Mouse (Mus musculus) MN1 (cell line): Measurements from ENCODE around the gene Slc39a11.

Experiments used
- DNase-seq: peaks from one replicate; pipeline ENCODE4 v3.0.0-alpha.2; 2016; ENCODE audit warnings: low spot score

The Slc39a11 gene

DNA sequence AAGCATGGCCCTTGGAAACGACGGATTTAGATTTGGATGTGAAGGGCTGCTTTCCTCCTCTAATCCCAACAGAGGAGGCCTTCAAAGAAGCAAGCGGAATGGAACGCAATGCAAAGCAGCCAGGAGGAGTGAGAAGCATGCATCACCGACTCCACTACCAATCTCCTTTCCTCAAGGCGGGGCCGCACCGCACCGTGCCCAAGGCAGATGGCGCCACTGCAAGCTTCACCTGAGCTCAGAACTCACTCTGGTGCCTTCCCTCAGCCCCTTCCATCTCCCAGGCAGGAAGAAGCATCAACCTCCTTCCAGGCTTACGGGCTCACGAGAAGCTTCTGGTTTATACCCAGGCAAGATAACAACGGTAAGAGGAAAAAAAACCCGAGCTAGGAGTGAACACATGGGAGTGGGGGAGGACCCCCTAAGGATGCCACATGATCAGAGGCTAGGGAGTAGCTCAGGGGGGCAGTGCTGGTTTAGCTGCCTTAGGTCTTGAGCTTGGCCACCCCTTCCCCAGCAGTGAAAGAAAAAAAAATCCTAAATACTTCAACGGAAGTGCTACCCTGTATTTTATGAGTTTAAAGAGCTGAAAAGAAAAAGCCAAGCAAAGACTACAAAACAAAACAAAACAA is 191.2 kb downstream of the Slc39a11 start:
- DNase-seq = no peak

DNA sequence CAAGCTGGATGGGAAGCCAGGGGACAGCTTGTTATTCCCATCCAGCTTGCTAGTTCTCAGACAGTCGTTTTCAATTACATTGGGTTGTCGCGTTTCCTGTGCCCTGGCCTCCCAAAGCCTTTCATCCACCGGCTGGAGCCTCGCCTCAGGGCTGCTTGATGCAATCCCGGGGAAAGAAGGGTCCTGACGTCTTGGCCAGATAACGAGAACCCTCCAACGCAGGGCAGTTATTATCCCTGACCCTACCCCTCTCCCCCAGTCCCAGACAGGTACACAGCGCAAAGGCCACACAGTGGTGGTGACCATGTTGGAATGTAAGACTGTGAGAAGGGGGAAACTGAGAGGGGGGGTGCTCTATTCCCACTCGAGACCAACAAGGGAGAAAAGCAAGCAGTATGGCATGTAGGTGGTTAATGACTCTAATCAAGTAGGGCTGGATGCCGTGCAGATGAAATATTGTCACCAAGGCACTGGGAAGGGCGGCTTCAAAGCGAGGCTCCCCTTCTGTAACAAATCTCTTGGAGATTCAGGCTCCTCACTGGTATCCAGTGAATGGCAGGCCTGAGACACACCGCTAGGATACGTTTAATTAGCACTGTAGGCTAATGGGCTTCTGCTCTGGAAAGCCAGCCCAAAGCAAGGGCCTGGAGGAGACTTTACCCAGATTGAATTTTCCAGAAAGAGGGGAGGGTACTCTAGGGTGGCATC is 196.9 kb downstream of the Slc39a11 start:
- peak; percentile 54 for DNase-seq

DNA sequence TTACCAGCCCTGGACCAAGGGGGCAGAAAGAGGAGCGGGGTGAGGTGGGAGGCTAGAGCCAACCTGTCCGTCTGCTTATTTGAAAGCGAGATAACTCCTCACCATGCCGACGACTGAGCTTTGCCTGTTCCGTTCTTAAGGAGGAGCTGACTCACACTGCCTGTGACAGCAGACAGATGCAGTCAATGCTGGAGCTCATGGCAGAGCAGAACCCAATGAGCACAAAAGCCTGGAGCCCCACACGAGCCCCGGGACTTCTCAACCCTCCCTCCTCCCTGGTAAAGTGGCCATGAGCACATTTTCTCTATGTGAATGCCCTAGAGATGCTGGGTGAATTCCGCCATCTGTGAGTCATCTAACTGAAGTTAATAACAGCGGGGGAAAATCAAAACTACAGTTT is 198.6 kb downstream of the Slc39a11 start:
- peak; percentile 71 for DNase-seq

DNA sequence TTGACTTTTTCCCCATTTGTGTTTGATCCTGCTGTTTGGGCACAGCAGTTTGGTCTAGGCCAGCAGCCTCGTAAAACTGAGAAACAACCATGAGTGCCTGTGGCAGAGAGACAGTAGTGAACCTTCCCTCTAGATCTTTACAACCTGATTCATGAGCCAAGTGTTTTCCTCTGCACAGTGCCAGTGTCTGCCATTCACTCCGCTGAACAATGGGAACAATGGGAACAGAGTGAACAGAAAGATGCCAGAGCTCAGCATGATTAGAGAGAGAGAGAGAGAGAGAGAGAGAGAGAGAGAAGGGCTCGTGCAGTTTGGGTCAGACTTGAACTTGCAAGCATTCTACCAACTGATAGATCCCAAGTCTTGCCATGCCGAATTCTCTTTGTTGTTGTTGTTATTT is 199.2 kb downstream of the Slc39a11 start:
- no peak for DNase-seq

DNA sequence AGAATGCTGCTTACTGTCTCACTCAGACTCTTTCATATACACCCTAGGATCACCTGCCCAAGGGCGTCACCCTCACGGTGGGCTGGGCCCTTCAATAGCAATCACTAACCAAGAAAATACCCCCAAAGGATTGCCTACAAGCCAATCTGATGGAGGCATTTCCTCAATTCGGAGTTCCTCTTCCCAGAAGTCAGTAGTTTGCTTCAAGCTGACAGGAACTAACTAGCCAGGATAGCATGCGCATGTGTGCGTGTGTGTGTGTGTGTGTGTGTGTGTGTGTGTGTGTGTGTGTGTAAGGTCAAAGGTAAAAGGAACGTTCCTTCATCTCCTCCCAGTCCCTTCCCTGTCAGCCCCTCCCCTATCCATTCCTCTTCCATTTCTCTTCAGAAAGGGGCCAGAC is 199.9 kb downstream of the Slc39a11 start:
- no peak for DNase-seq

DNA sequence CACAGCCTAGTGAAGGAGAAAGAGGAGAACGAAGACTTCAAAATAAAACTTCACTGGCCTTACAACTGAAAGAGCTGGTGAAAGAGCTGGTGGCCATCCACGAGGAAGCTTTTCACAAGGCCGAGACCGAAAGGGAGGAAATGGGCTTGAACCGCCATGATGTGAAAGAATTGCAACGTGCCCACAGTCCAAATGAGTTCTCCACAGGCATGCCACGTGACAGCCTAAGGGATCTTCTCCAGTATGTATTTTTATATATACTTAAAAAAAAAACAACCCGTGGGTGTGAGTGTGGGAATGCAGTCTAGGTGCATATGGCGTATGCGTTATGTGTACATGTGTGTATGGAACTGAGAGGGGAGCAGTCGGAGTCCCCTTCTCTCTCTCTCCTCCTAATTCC is 207.8 kb downstream of the Slc39a11 start:
- DNase-seq = no peak

DNA sequence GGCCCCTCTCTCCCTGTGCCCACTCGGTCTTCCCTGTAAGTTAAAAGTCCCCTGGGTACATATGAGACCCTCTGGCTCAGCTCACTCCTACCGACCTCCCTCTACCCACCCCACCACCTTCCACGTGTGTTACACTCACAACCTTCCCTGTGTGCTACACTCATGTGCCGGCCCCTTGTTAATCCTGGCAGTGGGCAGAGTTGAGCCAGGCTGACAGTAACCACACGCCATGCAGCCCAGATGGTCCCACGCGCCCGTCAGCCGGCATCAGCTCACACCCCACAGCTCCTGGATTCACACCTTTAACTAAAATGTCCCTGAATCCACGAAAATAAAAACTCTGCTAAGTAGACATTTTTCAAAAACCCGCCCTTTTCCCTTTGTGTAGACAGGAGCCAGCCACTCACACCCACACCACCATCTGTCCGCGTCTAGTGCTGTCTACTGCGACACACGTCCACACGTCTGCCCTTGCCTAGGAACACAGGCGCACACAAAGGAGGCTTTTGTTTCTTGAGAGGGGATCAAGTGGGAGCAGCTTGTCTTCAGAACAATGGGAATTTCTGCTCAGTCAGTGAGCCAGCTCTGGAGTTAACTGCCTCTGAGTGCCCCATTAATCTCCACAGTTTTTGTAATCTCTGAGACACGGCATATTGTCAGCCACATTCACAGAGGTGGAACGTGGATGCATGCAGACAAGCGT is 210.4 kb downstream of the Slc39a11 start:
- DNase-seq = no peak

DNA sequence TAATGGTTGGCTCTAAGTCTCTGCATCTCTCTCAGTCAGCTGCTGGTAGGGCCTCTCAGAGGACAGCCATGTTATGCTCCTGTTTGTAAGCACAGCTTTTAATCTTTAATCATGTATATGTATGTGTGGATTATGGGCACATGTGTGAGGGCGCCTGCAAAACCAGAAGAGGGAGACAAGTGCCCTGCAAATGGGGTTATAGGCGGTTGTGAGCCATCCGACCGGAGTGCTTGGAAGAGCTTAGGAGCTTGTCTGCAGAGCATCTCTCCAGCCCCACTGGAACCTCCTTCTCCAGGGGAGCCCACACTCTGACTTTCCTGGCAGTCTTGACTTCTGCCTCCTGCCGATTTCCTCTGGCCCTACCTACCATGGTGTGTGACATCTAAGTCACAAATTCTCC is 211.0 kb downstream of the Slc39a11 start:
- DNase-seq = no peak

DNA sequence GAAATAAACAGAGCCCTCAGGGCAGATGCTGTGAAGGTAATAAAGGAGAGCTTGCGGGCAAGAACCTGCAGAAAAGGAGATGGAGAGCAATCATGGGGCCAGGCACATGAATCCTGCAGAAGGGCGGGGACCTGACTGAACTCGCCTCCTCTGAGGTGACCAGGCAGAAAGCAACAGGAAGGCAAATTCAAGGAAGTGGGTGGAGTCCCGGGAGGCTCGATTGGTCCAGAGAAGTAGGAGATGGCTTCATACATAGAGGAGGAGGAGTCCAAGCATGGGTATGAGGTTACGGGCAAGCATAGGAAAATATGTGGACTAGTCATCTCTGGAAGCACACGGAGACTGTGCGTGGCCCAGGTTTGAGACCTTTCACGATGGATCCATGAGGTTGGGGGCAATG is 212.5 kb downstream of the Slc39a11 start:
- DNase-seq = no peak

DNA sequence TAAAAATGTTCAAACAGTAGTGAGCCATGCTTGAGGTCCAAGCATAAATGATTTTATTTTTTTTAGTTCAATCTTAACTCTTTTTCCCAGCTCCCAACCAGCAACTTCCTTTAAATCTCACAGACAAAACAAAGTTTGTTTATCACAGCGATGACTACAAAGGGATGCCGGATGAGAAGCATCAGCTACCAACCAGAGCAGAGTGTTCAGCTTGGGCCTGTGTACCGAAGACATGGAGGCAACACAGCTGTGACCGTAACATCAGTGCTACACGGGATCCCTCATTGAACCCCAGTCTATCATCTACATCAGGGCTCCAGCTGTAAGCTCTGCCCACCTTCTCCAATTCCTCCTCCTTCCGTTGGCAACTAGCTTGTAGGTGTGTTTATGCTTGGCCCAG is 213.6 kb downstream of the Slc39a11 start:
- DNase-seq = no peak

DNA sequence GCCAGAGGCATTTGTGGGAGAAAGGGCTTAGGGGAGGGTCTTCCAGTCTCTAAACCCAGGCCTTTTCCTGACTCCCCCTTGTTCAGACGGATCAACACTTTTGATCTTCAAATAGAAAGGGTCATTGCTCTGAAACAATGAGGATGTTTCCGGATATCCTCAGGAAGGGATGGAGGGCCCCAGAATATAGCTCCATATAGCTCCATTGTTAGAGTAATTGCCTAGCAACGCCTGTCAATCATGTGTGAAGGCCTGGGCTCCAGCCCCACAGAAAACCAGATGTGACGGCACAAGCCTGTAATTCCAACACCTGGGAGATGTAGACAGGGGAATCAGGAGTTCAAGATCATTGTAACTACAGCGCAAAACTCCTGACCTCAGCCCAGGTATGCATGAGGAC is 214.2 kb downstream of the Slc39a11 start:
- DNase-seq = no peak

DNA sequence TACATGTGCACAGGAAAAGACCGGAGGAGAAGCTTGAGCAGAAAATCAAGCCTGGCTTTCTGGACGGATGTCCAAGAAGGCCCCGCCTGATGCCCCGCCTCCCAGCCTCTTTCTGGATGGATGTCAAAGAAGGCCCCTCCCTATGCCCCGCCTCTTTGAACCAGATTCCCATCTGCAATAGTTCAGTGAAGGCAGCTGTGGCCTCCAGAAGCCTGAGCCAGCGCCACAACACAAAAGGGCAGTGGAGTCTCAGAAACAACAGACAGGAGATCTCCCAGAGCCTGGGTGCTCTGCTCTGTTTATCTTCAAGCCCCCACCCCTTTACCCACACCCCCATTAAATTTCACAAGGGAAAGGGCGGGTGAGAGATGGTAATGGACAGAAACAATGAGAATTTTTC is 218.7 kb downstream of the Slc39a11 start:
- DNase-seq = peak; percentile 16

DNA sequence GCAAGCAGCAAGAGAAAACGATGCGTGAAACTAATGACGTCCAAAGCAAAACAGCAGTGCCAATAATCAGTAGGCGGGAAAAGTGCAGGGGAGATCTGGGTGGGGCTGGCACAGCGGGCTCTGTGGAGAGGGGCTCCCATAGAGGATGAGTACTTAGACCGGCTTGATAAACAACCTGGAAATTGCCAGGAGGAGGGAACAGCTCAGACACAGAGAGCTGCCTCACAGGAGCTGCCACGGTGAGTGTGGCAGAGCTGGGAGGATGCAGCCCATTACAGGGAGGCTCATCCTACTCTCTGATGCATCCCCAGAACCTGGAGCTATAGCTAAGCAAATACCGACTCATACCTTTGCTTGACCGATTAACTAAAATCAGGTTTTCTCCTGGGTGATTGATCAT is 224.0 kb downstream of the Slc39a11 start:
- DNase-seq = no peak

DNA sequence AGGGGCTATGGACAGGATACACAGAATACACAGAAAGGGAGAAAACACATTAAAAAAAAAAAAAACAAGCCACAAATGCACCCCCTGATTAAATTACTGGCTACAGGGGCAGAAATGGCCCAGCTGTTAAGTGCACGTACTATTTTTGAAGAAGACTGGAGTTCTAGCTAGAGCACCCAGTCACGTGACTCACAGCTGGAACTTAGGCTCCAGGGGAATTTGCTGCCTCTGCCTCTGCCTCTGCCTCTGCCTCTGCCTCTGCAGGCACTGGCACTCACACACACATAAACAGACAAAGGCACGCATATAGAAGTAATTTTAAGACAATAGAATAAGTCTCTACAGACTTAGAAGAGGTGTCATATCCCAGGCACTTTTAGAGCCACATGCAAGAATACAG is 224.4 kb downstream of the Slc39a11 start:
- no peak for DNase-seq

DNA sequence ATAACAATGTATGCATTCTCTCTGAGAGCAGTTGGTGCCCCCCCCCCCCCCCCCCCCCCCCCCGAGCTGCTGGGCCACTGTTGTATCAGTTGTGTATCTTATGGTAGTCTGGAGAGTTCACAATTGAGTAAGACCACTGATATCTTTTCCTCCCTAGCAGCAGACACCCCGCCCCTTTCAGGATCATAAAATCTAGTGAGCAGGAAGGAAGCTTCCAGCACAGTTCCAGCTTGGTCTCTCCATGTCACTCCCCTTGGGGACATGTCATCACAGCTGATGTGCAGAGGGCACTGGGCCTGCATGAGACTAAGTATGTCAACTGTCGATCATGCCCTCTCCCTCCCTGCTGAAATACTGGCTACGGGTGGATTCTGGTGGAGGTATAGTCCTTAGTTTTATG is 225.1 kb downstream of the Slc39a11 start:
- no peak for DNase-seq

DNA sequence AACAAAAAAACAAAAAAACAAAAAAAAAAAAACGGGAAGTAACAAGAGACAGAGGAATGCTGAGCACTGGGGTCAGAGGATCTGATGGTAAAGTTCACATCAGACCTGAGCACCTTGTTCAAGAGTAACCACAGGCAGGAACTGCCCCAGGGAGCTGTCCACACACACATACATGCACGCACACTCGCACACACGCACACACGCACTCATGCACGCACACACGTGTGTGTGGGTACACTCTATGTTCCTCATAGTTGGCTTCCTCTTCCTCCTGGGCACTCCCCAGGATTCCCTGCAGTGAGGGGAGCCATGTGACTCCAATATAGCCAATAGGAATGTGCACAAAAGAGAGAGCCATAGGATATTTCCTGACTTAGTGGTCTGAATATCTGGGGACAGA is 227.3 kb downstream of the Slc39a11 start:
- DNase-seq = no peak

DNA sequence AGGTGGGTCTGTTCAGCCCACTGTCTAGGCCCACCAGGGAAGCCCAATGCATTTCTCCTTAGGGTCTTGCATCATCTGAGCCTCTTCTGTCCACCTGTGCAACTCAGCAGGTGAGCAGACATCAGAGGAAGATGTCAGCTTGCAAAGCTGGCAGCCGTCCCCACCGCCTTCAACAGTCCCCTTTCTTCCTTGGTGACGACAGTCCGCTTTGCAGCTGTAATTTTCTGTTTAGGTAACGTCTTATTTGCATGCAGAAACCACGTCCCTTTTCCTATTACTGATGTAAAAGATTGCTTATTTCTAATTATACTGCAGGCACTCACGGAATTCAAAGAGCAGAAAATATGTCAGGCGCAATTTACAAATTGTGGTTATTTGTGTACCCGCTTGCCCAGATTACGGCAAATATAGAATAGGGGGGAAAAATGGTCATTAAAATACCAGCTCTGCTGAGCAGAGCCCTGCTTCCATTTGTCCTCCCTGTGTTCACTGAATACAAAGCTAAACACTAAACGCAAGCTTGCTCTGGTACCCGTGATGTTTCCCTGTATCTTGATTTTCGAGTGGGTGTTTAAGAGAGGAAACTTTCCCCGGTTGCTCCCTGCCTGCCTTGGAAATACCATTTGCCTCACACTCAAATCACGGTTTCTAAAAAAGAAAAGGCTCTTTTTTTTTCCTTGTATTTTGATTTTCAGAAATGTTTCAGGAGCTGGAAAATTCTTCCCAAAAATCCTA is 230.8 kb downstream of the Slc39a11 start:
- no peak for DNase-seq

DNA sequence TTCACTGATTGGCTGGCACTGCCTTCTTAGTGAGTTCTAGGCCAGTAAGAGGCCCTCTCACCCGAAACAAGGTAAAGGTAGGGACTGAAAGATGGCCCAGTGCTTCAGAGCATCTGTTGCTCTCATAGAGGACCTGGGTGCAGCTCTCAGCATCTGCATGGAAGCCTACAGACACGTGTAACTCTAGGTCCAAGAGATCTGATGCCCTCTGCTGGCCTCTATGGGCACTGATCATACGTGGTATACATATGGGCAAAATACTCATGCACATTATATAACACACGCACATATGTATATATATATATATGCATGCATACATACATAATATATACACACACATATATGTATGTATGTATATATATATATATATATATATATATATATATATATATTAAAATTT is 231.9 kb downstream of the Slc39a11 start:
- DNase-seq = no peak

DNA sequence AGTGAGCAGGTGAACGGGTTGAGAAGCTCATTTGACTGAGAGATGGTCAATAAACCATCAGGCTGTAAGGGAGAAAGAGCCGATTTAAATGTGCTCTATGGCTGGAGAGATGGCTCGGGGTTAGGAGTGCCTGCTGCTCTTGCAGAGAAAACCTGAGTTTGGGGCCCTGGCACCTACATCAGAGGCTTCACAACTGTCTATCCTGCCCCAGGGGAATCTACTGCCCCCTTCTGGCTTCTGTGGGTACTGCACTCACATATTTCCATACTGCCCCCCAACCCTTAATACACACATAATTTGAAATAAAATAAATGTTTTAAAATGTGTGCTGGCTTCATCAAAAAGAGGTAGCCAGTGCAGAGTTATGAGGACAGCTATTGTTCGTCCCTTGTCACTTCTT is 237.3 kb downstream of the Slc39a11 start:
- no peak for DNase-seq

DNA sequence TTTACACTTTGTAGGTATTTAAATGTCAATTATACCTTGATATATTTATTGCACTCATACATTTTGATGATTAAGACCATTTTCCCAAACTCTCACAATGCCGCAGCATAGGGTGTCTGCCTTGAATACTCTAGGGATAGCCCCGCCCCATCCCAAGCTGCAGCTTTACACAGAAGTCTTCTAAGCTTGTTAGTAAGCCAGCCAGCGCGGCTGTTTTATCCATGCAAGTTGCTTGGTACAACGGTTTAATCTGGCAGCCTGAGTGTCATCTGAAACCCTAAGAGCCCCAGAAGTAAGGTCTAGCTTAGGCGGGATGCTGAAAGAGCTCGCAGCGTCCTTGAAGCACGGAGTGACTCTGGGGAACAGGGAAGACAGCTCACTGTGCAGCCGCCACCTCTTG is 238.1 kb downstream of the Slc39a11 start:
- no peak for DNase-seq

DNA sequence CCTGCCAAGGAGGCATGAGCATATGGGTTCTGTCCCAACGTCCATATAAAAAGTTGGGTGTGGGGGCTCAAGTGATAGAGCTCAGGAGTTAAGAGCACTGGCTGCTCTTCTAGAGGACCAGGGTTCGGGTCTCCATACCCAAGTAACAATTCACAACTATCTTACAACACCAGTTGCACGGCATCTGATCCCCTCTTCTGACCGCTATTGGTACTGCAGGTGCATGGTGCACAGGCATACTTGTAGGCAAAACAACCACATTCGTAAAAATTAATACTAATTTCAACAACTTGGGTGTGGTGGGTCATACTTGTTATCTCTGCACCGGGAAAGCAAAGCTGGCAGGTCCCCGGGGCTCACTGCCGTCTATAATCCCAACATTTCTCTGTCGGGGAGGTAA is 240.8 kb downstream of the Slc39a11 start:
- DNase-seq = no peak

DNA sequence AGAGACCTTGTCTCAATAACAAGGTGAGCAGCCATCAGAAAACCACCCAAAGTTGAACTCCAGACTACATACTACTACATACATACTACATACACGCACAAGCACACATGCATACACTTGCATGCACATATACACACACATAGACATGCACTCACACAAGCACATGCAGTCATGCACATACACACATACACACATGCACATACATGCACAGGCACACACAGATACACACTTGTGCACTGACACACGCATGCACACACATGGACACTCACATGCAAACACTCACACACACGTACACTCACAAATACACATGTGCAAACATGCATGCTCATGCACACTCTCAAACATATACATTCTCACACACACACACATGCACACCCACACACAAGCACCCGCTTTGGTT is 242.4 kb downstream of the Slc39a11 start:
- no peak for DNase-seq

DNA sequence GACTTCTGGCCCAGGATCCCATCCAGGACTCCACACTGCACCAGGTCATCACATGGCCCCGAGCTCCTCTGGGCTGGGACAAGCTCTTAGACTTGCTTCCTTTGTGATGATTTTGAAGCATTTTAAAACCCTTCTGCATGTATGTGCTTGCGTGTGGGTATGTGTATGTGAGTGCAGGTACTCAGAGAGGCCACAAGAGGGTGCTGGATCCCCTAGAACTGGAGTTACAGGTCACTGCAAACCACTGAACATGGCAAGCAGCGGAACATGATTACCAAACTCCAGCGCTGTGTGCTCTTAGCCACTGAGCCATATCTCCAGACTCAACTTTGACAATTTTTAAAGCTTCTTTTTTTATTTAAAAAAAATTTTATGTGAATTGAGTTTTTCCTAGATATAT is 249.0 kb downstream of the Slc39a11 start:
- DNase-seq = no peak
